Mouse (Mus musculus) activated CD4-positive, CD25-positive, alpha-beta regulatory T cell, adult 9 weeks (primary cell): ENCODE measurements around the gene Trim6. TPM values are rescaled to one million over a fixed set of nuclear protein-coding genes. Genes with fewer than 3 reads are reported as not detected.

Experiments used
- polyA plus RNA-seq: library from polyadenylated mRNA; unstranded; fragments of 100-300 nt; shearing (Covaris generic); gene quantifications from one replicate; pipeline ENCODE4 v1.2.1, GENCODE M21; 2017

Trim6 gene
- polyA plus RNA-seq, result 2.1 TPM

GRCm38 (mm10) chr7:104218701-104219569 lies at the start of gene Trim6:
Trim6 (plus strand) TSS chr7:104218793.

GRCm38 (mm10) chr7:104183292-104183691 lies 35.3 kb upstream of the Trim6 start, which contains the start of gene Olfr648:
Olfr648 (minus strand) TSS chr7:104183392.

GRCm38 (mm10) chr7:104195885-104196284 lies 22.7 kb upstream of the Trim6 start, which contains the start of gene Olfr649:
Olfr649 (minus strand) TSS chr7:104195985.

GRCm38 (mm10) chr7:104244287-104245181 lies 25.9 kb downstream of the Trim6 start, which contains the start of gene Trim34a:
Trim34a (plus strand) TSS chr7:104244457.

Other genes with a start within 250 kb of the Trim6 start
- gene Olfr635, start 247.6 kb upstream of the Trim6 start, polyA plus RNA-seq, result 0.04 TPM
- not detected for gene Olfr638, start 220.0 kb upstream of the Trim6 start, polyA plus RNA-seq
- gene Olfr639, start 201.5 kb upstream of the Trim6 start, polyA plus RNA-seq, result not detected
- not detected for gene Olfr640, start 193.2 kb upstream of the Trim6 start, polyA plus RNA-seq
- not detected for gene Olfr641, start 183.3 kb upstream of the Trim6 start, polyA plus RNA-seq
- gene Olfr642, start 166.1 kb upstream of the Trim6 start, polyA plus RNA-seq, result not detected
- not detected for gene 4930516K23Rik, start 157.3 kb upstream of the Trim6 start, polyA plus RNA-seq
- gene Olfr644, start 146.9 kb upstream of the Trim6 start, polyA plus RNA-seq, result not detected
- gene Olfr645, start 133.3 kb upstream of the Trim6 start, polyA plus RNA-seq, result not detected
- not detected for gene Olfr646, start 113.9 kb upstream of the Trim6 start, polyA plus RNA-seq
- gene Ubqln5, start 89.0 kb upstream of the Trim6 start, polyA plus RNA-seq, result not detected
- not detected for gene Olfr643, start 81.4 kb upstream of the Trim6 start, polyA plus RNA-seq
- not detected for gene Ubqln3, start 75.5 kb upstream of the Trim6 start, polyA plus RNA-seq
- gene Ubqlnl, start 68.2 kb upstream of the Trim6 start, polyA plus RNA-seq, result not detected
- gene Olfm5, start 54.0 kb upstream of the Trim6 start, polyA plus RNA-seq, result not detected
- gene Olfr648, start 35.4 kb upstream of the Trim6 start, polyA plus RNA-seq, result not detected
- gene Olfr649, start 22.8 kb upstream of the Trim6 start, polyA plus RNA-seq, result not detected
- gene Trim34a, start 25.7 kb downstream of the Trim6 start, polyA plus RNA-seq, result 64.7 TPM
- 34.7 TPM for gene Trim5, start 69.3 kb downstream of the Trim6 start, polyA plus RNA-seq
- gene Trim12a, start 96.7 kb downstream of the Trim6 start, polyA plus RNA-seq, result 143 TPM
- 1.1 TPM for gene Trim34b, start 110.7 kb downstream of the Trim6 start, polyA plus RNA-seq
- 27.4 TPM for gene Trim12c, start 134.6 kb downstream of the Trim6 start, polyA plus RNA-seq
- 1.3 TPM for gene Trim30b, start 151.1 kb downstream of the Trim6 start, polyA plus RNA-seq
- 2.7 TPM for gene Trim30c, start 182.0 kb downstream of the Trim6 start, polyA plus RNA-seq
- gene Trim30a, start 246.4 kb downstream of the Trim6 start, polyA plus RNA-seq, result 76.5 TPM